Mouse (Mus musculus): ENCODE results near the gene Spaca5. TPM values are rescaled to one million over a fixed set of nuclear protein-coding genes. Genes with fewer than 3 reads are reported as not detected.

The Spaca5 gene
- total RNA-seq (2021) = not detected
- long read RNA-seq, experiment 1 = 0 reads
- long read RNA-seq, experiment 2 = 0 reads

DNA sequence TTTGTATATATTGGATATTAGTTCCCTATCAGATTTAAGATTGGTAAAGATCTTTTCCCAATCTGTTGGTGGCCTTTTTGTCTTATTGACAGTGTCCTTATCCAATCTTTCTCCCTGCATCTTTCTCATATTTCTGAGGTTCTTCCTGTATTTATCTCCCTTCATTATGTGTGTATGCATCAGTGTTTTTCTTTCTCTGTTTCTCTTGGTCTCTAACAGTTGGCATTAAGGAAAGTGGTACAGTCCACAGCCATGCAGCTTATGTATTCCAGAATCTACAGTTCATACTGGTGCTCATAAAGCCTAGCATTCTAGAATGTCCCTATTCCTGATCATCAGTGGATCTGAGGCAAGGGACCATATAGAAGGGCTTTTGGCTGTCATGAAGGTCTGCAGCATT, at the start of gene Spaca5:
Spaca5 (plus strand) TSS at position 301 of the 400 bp plus-strand sequence.
- H3K4me3 ChIP-seq = no peak within 1 kb of the TSS
- intact Hi-C loops (cut with DNase I) = no loop called here
- no peak for DNase-seq
- no peak for TF ChIP-seq CTCF (IDR thresholded peaks at IDR 0.05)
- H3K27ac ChIP-seq = no peak within 1 kb of the TSS

- H3K4me3 ChIP-seq = peak overlapping the region; percentile 80
- DNase-seq = no peak
- intact Hi-C loops (cut with DNase I) = no loop called here
- H3K27ac ChIP-seq = peak overlapping the region; percentile 71
- TF ChIP-seq CTCF (IDR thresholded peaks at IDR 0.05) = no peak
Measured at GRCm38 (mm10) chrX:21061460-21061859, 6.7 kb upstream of the Spaca5 start.

DNA sequence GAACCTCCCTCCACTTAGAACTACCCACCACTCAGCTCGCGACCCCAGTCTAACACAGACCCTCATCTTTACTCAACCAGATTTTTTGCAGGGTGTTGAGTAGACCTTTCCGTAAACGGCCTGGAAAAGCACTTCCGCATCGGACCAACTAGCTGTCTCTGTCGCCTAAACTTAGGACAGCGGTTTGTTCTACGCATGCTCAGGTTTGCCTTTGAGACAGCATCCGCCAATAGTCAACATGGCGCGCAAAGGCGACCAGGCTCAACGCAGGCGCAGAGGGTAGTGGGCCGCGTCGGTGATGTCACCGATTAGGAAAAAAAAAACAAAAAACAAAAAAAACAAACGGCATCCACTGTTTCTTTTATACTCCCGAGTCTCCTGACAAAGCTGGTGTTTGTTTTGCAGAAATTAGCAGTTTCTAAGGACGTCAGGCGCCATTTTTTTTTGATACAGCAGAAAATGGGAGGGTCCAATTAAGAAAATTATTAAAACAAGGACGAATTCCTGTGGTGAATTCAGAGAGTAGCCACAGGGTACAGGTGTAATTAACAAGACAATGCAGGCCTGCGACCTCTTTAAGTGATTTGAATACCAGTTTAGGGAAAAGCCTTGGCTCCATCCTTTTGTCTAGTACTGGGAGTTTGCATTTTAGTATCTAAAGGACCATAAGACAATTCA, 6.2 kb upstream of the Spaca5 start, which contains the start of gene Zfp182:
Zfp182 (minus strand) TSS at position 451 of the 678 bp plus-strand sequence.
- peak; percentile 80 for DNase-seq
- intact Hi-C loops (cut with DNase I) = no loop called here
- H3K4me3 ChIP-seq = peak within 1 kb of the TSS; percentile 80
- H3K27ac ChIP-seq = peak within 1 kb of the TSS; percentile 71
- no peak for TF ChIP-seq CTCF (IDR thresholded peaks at IDR 0.05)

- Histone ChIP-seq H3K27ac (peak overlapping the region; percentile 51), H3K4me3 (peak overlapping the region; percentile 80)
- no peak for TF ChIP-seq CTCF (IDR thresholded peaks at IDR 0.05)
- DNase-seq = no peak
- intact Hi-C loops (cut with DNase I) = no loop called here
Measured at GRCm38 (mm10) chrX:21062544-21062890, 5.7 kb upstream of the Spaca5 start.

DNA sequence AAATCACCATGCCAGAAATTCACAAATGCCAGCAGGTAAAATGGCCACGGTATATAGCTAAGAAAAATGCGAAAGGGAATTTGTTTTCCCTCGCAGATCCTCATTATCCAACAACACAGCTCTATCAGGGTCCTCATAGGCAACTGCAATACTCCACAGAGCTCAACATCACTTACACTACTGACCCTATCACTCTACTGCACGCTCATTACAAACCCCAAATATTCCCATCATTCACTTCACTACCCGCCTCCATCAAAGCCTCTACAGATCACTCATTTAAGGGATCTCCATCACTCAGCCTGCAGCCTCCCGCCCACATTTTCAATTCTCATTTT, 20.4 kb downstream of the Spaca5 start:
- no peak for DNase-seq
- Histone ChIP-seq H3K4me3 (peak overlapping the region; percentile 68), H3K27ac (peak overlapping the region; percentile 81)
- intact Hi-C loops (cut with DNase I) = no loop called here
- TF ChIP-seq CTCF (IDR thresholded peaks at IDR 0.05) = no peak

GRCm38 (mm10) chrX:21088983-21089866, 21.0 kb downstream of the Spaca5 start, which contains the start of gene Zfp300:
Gene Zfp300 (minus strand): TSS chrX:21089527.
- DNase-seq = peak; percentile 72
- intact Hi-C loops (cut with DNase I) = no loop called here
- Histone ChIP-seq H3K27ac (peak within 1 kb of the TSS; percentile 81), H3K4me3 (peak within 1 kb of the TSS; percentile 68)
- TF ChIP-seq CTCF (IDR thresholded peaks at IDR 0.05) = no peak

GRCm38 (mm10) chrX:21089867-21090239, 21.6 kb downstream of the Spaca5 start:
- TF ChIP-seq CTCF (IDR thresholded peaks at IDR 0.05) = no peak
- Histone ChIP-seq H3K27ac (peak overlapping the region; percentile 81), H3K4me3 (peak overlapping the region; percentile 68)
- DNase-seq = no peak
- intact Hi-C loops (cut with DNase I) = no loop called here

- no peak for DNase-seq
- Histone ChIP-seq H3K27ac (no peak within 1 kb of the TSS), H3K4me3 (no peak within 1 kb of the TSS)
- intact Hi-C loops (cut with DNase I) = no loop called here
- TF ChIP-seq CTCF (IDR thresholded peaks at IDR 0.05) = no peak
Measured at GRCm38 (mm10) chrX:21115520-21115919, 47.3 kb downstream of the Spaca5 start, which contains the start of gene Ssxa1. Gene Ssxa1 (plus strand): TSS chrX:21115820.

Other genes with a start within 250 kb of the Spaca5 start
- gene Timp1, start 198.2 kb upstream of the Spaca5 start, total RNA-seq (2021) = 1 to 10 TPM in 1 of 2 experiments, under 1 TPM in 1; 0.48 to 3.0 TPM
- gene Syn1, start 147.4 kb upstream of the Spaca5 start, total RNA-seq (2021) = under 1 TPM in 1 of 2 experiments, not detected in 1; 0.06 TPM
- 1 to 10 TPM; 3.1 to 4.8 TPM for gene Cfp, start 136.9 kb upstream of the Spaca5 start, total RNA-seq (2021)
- 1 to 10 TPM; 7.3 to 7.5 TPM for gene Elk1, start 117.8 kb upstream of the Spaca5 start, total RNA-seq (2021)
- gene Uxt, start 106.4 kb upstream of the Spaca5 start, total RNA-seq (2021) = 10 to 100 TPM; 27.5 to 33.1 TPM
- gene Zfp182, start 6.1 kb upstream of the Spaca5 start, total RNA-seq (2021) = 1 to 10 TPM; 1.8 to 2.3 TPM
- under 1 TPM; 0.10 to 0.39 TPM for gene Zfp300, start 21.1 kb downstream of the Spaca5 start, total RNA-seq (2021)
- gene Ssxa1, start 47.4 kb downstream of the Spaca5 start, total RNA-seq (2021) = not detected
- not detected for gene Gm21876, start 107.2 kb downstream of the Spaca5 start, total RNA-seq (2021)